Mouse (Mus musculus) erythroblast, embryonic 14.5 days (primary cell): ENCODE data around the gene Krtdap.

Experiments
- GATA1 ChIP-seq: IDR thresholded peaks from 2 replicates; pipeline ENCODE4 v1.6.1; 2012; ENCODE audit warnings: low read length, inconsistent platforms, mixed read lengths
- TAL1 ChIP-seq: IDR thresholded peaks from 3 replicates; pipeline ENCODE4 v1.6.1; 2012; ENCODE audit warnings: low read length, inconsistent platforms, mixed read lengths

DNA sequence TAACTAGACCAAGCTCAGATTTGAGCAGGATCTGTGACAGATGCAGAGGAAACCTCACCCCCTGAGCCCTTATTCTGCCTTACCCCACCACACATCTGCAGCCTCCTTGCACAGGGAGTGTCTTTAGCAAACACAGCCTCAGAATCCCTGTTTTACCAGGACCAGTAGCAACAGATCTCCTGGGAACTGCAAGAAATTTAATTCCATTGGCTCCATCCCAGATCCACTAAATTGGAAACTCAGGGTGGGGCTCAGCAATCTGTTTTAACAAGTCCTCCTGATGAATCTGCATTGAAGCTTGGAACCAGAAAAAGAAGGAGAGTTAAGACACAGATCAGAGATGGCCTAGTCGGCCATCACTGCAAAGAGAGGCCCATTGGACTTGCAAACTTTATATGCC lies 9.1 kb downstream of the Krtdap start:
- no peak for TF ChIP-seq TAL1
- no peak for TF ChIP-seq GATA1
